Mouse (Mus musculus): ENCODE data around the gene Adk. TPM values are rescaled to one million over a fixed set of nuclear protein-coding genes. Genes with fewer than 3 reads are reported as not detected.
"Not testable (repeated sequence)": the region's sequence is repeated elsewhere in the genome, so short reads cannot be mapped to it uniquely, and the experiment has no call there.

The Adk gene
- total RNA-seq, 1 experiment from 2014 or later, result 7.4 TPM

DNA sequence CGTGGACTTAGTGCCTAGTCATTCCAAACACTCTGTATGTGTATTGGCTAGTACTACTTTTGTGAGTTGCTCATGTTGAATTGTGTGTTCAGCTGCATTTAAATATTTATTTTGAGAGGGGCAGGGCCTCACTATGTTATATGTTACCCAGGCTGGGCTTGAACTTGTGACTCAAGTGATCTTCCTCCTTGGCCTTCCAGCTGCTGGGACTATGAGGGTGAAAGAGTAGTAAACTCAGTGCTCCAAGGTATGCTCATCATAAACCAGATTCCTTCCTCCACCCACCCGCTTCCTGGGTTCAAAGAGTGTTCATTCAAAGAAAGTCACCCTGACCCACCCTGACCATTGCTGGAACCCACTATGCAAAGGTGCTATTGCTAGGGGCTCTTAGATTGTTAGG, 434.8 kb downstream of the Adk start:
- not testable (repeated sequence) for ATAC-seq (ENCODE audit: extremely low read depth, insufficient number of reproducible peaks, low FRiP score, poor library complexity, severe bottlenecking)

DNA sequence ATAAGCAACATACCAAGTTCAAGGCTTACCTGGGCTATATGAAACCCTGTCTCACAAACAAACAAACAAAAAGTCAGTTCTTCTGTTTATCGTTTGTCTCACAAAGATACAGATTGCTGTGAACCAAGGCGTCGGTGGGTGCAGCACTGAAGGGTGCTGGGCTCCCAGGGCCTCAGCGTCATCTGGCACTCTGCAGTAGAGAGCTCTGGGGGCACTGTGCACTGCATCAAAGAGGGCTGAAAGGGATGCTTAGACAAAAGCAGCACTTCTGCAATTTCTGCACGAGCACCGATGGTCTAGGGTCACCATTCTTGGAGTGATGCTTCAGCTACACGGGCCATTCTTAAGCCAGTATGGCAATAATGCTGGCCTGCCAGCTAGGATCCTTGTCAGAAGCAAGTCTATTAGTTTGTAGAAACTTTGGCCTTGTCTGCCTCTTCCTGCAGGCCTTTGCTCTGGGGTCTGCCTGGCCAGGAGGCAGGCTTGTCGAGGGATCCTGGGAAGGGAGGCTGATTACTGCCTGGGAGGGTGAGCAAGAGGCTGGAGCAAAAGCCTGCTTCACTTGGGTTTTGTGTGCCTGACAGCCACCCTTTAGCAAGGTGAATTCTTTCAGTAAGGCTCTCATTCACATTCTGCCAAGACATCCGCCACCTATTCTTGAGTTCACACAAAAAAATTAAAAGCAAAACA, 436.2 kb downstream of the Adk start:
- 0 out of 2 replicates have a peak, but pooled peaks have one; percentile 6 for ATAC-seq (ENCODE audit: extremely low read depth, insufficient number of reproducible peaks, low FRiP score, poor library complexity, severe bottlenecking)

DNA sequence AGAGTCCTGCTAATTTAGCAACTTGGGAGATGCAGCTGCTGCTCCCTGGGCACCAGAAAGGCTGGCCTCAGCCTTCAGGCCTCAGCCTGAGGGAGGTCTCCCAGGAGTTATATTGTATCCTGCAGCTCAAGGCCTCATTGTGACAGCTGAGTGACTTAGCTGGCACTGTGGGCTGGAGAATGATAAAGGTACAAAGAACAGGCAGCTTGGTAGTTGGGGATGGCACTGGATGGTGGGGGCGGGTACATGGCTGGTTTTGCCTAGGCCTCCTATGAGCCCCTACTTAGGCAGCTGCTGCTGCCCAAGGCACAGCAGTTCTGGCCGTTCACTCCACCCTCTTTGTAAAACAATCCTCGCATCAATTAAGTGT, 436.7 kb downstream of the Adk start:
- no peak for ATAC-seq (ENCODE audit: extremely low read depth, insufficient number of reproducible peaks, low FRiP score, poor library complexity, severe bottlenecking)

DNA sequence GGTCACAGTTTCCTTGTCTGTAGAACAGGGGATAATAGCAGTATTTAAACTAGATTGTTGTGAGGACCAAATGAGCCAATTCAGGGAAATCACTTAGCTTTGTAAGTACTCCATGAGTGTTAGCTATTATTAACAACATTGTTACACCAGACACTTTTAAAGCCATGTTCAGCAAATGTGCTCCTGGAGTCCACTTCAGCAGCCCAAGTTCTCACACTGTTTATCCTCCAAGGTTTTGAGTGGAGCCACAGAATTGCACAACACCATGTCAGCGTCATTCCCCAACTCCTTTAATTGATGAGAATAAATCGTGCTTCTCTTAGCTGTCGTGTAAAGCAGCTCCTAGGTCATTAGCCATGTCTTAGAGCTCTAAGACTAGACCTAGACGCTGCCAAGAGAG, 437.8 kb downstream of the Adk start:
- ATAC-seq (ENCODE audit: extremely low read depth, insufficient number of reproducible peaks, low FRiP score, poor library complexity, severe bottlenecking), result no peak

Other genes starting within 250 kb of the Adk start
- gene Plau, start 215.9 kb upstream of the Adk start, total RNA-seq (2017), result 0.12 and 0.81 TPM in 2 replicates
- 30.0 and 39.3 TPM in 2 replicates for gene Vcl, start 123.2 kb upstream of the Adk start, total RNA-seq (2017)
- 77.5 and 87.9 TPM in 2 replicates for gene Ap3m1, start 66 bp upstream of the Adk start, total RNA-seq (2017)

Data from neutrophil, adult 5-6 weeks (primary cell).